Mouse (Mus musculus) kidney, postnatal 0 days (tissue): ENCODE results near the gene Pgbd5. TPM values are rescaled to one million over a fixed set of nuclear protein-coding genes. Genes with fewer than 3 reads are reported as not detected.

Experiments
- ATAC-seq: fragments of 200-750 bp; cut with Nextera tagmentation; replicated peaks from 2 replicates; pipeline ENCODE4 v1.8.0; 2017; ENCODE audit warnings: low read depth, moderate number of reproducible peaks, moderate TSS enrichment, moderate library complexity; ENCODE audit not compliant: low FRiP score
- DNase-seq: peaks from one replicate; pipeline ENCODE4 v3.0.0-alpha.2; 2016; ENCODE audit warnings: low spot score
- H3K27ac ChIP-seq: fragments of 300-500 bp; sonication (generic); 2 replicates; pipeline ENCODE4 v1.5.1; 2014; ENCODE audit warnings: mild to moderate bottlenecking
- H3K27me3 ChIP-seq: fragments of 300-500 bp; sonication (generic); 2 replicates; pipeline ENCODE4 v1.6.1; 2014; ENCODE audit warnings: low read length, mixed read lengths; ENCODE audit not compliant: insufficient read depth
- H3K36me3 ChIP-seq: fragments of 300-500 bp; sonication (generic); 2 replicates; pipeline ENCODE4 v1.6.1; 2014; ENCODE audit warnings: low read length, mixed read lengths; ENCODE audit not compliant: insufficient read depth
- H3K4me1 ChIP-seq: fragments of 300-500 bp; sonication (generic); replicated peaks from 2 replicates; pipeline ENCODE4 v1.6.1; 2014; ENCODE audit warnings: antibody characterized with exemption, low read length, mixed read lengths; ENCODE audit not compliant: insufficient read depth
- H3K4me2 ChIP-seq: fragments of 300-500 bp; sonication (generic); 2 replicates; pipeline ENCODE4 v1.6.1; 2014; ENCODE audit warnings: mild to moderate bottlenecking, low read length, moderate library complexity, mixed read lengths
- H3K4me3 ChIP-seq: fragments of 300-500 bp; sonication (generic); replicated peaks from 2 replicates; pipeline ENCODE4 v1.5.1; 2014; ENCODE audit warnings: low read depth, low read length
- H3K9ac ChIP-seq: fragments of 300-500 bp; sonication (generic); 2 replicates; pipeline ENCODE4 v1.6.1; 2014; ENCODE audit warnings: low read depth, low read length
- H3K9me3 ChIP-seq: fragments of 300-500 bp; sonication (generic); replicated peaks from 2 replicates; pipeline ENCODE4 v1.6.1; 2016; ENCODE audit warnings: low read length, inconsistent platforms, mixed read lengths
- CTCF ChIP-seq: IDR thresholded peaks from 2 replicates; pipeline ENCODE4 v1.5.1; 2016; ENCODE audit warnings: antibody characterized with exemption, low read depth, mild to moderate bottlenecking, moderate library complexity
- WGBS: fragments of 180-500 bp; shearing (Covaris S2); extraction: QIAGEN DNeasy Blood & Tissue Kit; methylation state at CpG from one replicate; pipeline ENCODE4 v1.1.7; 2014; 5-methylcytosine and 5-hydroxymethylcytosine counted together
- polyA plus RNA-seq: library from polyadenylated mRNA; unstranded; fragments of >200 nt; fragmentation: Nextera tagmentation; extraction: Ambion mirVana; gene quantifications from 2 replicates; pipeline ENCODE4 v1.2.1, GENCODE M21; 2015

The Pgbd5 gene
- polyA plus RNA-seq, 1 experiment from 2014 or later, result 0.32 TPM

DNA sequence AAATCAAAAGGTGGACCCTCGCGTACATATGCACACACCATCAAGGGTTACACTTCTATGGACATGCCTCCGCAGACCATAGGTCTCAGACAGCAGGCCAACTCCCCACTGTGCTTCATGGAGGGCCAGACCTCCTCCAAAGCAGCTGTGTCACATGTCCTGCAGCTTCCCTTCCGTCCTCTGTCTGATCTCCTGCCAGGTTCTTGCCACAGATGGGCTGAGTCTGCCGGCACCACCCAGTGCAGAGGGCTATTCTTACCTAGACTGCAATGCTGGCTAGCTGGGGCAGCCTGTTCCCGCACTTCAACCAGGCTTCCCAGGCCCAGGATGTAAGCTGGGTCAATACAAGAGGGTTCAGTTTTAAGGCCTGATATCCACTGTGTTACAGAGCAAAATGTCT lies 64.3 kb downstream of the Pgbd5 start:
- no peak overlapping the region for H3K9ac ChIP-seq
- no peak overlapping the region for H3K4me2 ChIP-seq
- no peaks in the 10 kb centered on the region for H3K4me1 ChIP-seq
- H3K4me3 ChIP-seq, result no peak overlapping the region
- DNase-seq (no peak), ATAC-seq (no peak)
- no peak for TF ChIP-seq CTCF
- H3K9me3 ChIP-seq, result no peaks in the 10 kb centered on the region
- no peaks in the 10 kb centered on the region for H3K27me3 ChIP-seq
- no peak overlapping the region for H3K27ac ChIP-seq
- whole genome bisulfite sequencing, result 70% methylated on average over 6 of the region's 6 CpGs
- no peaks in the 10 kb centered on the region for H3K36me3 ChIP-seq

GRCm38 (mm10) chr8:124373753-124374152 lies 65.7 kb downstream of the Pgbd5 start:
- Histone ChIP-seq H3K4me3 (no peak overlapping the region), H3K36me3 (no peaks in the 10 kb centered on the region), H3K4me1 (no peaks in the 10 kb centered on the region), H3K4me2 (no peak overlapping the region), H3K27ac (no peak overlapping the region), H3K9ac (no peak overlapping the region), H3K9me3 (no peaks in the 10 kb centered on the region), H3K27me3 (no peaks in the 10 kb centered on the region)
- DNase-seq (no peak), ATAC-seq (no peak)
- 91% methylated on average over 5 of the region's 5 CpGs for WGBS
- TF ChIP-seq CTCF, result no peak

GRCm38 (mm10) chr8:124371410-124372123 lies 67.9 kb downstream of the Pgbd5 start:
- ATAC-seq, result no peak
- no peak overlapping the region for H3K27ac ChIP-seq
- H3K4me1 ChIP-seq, result no peaks in the 10 kb centered on the region
- H3K9me3 ChIP-seq, result no peaks in the 10 kb centered on the region
- no peaks in the 10 kb centered on the region for H3K36me3 ChIP-seq
- no peaks in the 10 kb centered on the region for H3K27me3 ChIP-seq
- no peak overlapping the region for H3K4me2 ChIP-seq
- 82% methylated on average over 23 of the region's 23 CpGs for WGBS
- H3K9ac ChIP-seq, result no peak overlapping the region
- TF ChIP-seq CTCF, result no peak
- H3K4me3 ChIP-seq, result no peak overlapping the region
- DNase-seq, result no peak

GRCm38 (mm10) chr8:124370422-124371183 lies 68.9 kb downstream of the Pgbd5 start:
- H3K4me3 ChIP-seq, result no peak overlapping the region
- DNase-seq (no peak), ATAC-seq (no peak)
- H3K9me3 ChIP-seq, result no peaks in the 10 kb centered on the region
- H3K4me2 ChIP-seq, result no peak overlapping the region
- WGBS, result 76% methylated on average over 17 of the region's 17 CpGs
- no peak overlapping the region for H3K9ac ChIP-seq
- H3K27me3 ChIP-seq, result no peaks in the 10 kb centered on the region
- no peaks in the 10 kb centered on the region for H3K36me3 ChIP-seq
- no peak for TF ChIP-seq CTCF
- H3K4me1 ChIP-seq, result no peaks in the 10 kb centered on the region
- no peak overlapping the region for H3K27ac ChIP-seq

DNA sequence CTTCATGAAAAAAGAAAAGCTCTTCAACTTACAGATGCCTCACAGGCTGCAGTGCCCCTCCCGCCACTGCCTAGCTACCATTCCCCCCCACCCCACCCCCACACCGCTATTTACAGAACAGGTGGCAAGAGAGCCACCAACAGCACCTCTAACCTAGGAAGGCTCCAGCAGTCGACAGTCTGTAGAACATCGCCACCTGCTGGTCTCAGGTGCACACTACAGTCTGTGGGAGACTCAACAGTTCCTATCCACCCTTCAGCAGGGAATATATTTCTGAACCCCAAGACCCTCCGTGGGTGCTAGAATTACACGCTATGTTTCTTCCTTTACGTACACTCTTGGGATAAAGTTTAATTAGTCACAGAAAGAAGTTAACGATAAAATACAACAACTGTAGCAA lies 71.2 kb downstream of the Pgbd5 start:
- no peak overlapping the region for H3K27ac ChIP-seq
- no peaks in the 10 kb centered on the region for H3K4me1 ChIP-seq
- H3K4me2 ChIP-seq, result no peak overlapping the region
- H3K4me3 ChIP-seq, result no peak overlapping the region
- H3K36me3 ChIP-seq, result no peaks in the 10 kb centered on the region
- H3K27me3 ChIP-seq, result no peaks in the 10 kb centered on the region
- H3K9me3 ChIP-seq, result no peaks in the 10 kb centered on the region
- DNase-seq (peak; percentile 87), ATAC-seq (no peak)
- no peak overlapping the region for H3K9ac ChIP-seq
- peak; percentile 84 for TF ChIP-seq CTCF
- 18% methylated on average over 8 of the region's 8 CpGs for WGBS

DNA sequence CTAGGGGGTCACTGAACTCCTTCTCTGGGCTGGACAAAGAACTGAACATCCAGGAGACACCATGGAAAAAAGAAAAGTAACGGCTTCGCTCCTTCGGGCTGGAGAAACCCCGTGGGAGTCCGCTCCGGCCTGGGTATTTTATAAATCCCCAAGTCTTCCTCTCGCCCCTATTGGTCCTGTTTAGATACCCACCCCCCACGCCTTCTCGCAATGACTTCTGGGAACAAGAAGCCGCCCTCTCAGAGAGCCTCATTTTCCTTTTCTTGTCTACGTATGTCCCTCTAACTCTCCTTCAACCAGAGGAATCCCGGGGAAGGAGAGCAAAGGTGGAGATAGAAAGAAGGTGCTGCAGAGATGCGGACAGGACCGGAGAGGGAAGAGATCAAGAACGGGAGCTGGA lies 76.1 kb downstream of the Pgbd5 start:
- Histone ChIP-seq H3K4me3 (no peak overlapping the region), H3K9me3 (no peaks in the 10 kb centered on the region), H3K9ac (no peak overlapping the region), H3K4me1 (no peaks in the 10 kb centered on the region), H3K4me2 (no peak overlapping the region), H3K27ac (no peak overlapping the region), H3K27me3 (no peaks in the 10 kb centered on the region), H3K36me3 (no peaks in the 10 kb centered on the region)
- ATAC-seq, result no peak
- DNase-seq, result no peak
- no peak for TF ChIP-seq CTCF
- WGBS, result 95% methylated on average over 15 of the region's 15 CpGs
